Mouse (Mus musculus) cerebellum, adult 9-11 months (tissue): ENCODE results near the gene Pramef8.
A peak's percentile ranks its signal among the peaks of the same experiment; 100 is the strongest.
"Not testable (repeated sequence)": the region's sequence is repeated elsewhere in the genome, so short reads cannot be mapped to it uniquely, and the experiment has no call there.

Experiments used
- DNase-seq: peaks from one replicate; pipeline ENCODE4 v3.0.0; 2022

The Pramef8 gene

GRCm38 (mm10) chr4:143412219-143413092 is at the start of gene Pramef8:
Pramef8 (plus strand) TSS chr4:143412426.
- peak; percentile 93 for DNase-seq

GRCm38 (mm10) chr4:143366415-143367041 is 45.7 kb upstream of the Pramef8 start:
- no peak for DNase-seq

- no peak for DNase-seq
Measured at GRCm38 (mm10) chr4:143379480-143379879, 32.7 kb upstream of the Pramef8 start.

- no peak for DNase-seq
Measured at GRCm38 (mm10) chr4:143379931-143380715, 32.1 kb upstream of the Pramef8 start.

GRCm38 (mm10) chr4:143380716-143381004 is 31.6 kb upstream of the Pramef8 start:
- no peak for DNase-seq

- DNase-seq, result peak; percentile 57
Measured at GRCm38 (mm10) chr4:143382163-143382562, 30.1 kb upstream of the Pramef8 start.

GRCm38 (mm10) chr4:143383646-143384045 is 28.6 kb upstream of the Pramef8 start:
- DNase-seq, result no peak

GRCm38 (mm10) chr4:143388955-143389702 is 23.1 kb upstream of the Pramef8 start:
- no peak for DNase-seq

- no peak for DNase-seq
Measured at GRCm38 (mm10) chr4:143394181-143394580, 18.0 kb upstream of the Pramef8 start, which contains the start of gene Pramel1. Pramel1 (plus strand) TSS chr4:143394428.

GRCm38 (mm10) chr4:143411566-143412218 is 534 bp upstream of the Pramef8 start:
- DNase-seq, result peak; percentile 53

- DNase-seq, result no peak
Measured at GRCm38 (mm10) chr4:143413621-143414020, 1.4 kb downstream of the Pramef8 start.

GRCm38 (mm10) chr4:143414121-143414520 is 1.9 kb downstream of the Pramef8 start:
- DNase-seq, result no peak

- DNase-seq, result not testable (repeated sequence)
Measured at GRCm38 (mm10) chr4:143426770-143427169, 14.5 kb downstream of the Pramef8 start.

GRCm38 (mm10) chr4:143450224-143450623 is 38.0 kb downstream of the Pramef8 start, which contains the start of gene Oog4:
Oog4 (minus strand) TSS chr4:143450324.
- no peak for DNase-seq
